23 mouse cellular contexts compared by ENCODE assay signal in the genomic region with DNA sequence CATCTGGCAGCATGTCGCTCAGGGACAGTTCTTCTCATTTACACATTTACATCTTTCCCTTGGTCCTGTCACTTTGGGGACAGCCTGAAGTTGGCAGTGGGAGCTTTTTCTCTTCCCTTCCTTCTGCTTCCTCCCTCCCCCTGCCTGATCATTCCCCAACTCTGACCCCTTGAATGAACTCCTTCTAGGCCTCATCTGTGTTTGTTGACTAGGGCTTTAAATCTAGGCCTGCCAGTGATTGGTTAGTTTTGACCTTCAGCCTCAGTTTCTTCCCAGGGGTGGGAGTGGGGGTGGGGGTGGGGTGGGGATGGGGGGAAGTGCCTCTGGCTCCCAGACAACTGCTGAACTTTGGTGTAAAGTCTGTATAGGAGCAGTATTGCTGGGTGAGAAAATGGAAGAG.
DNase-seq lines count a peak whose midpoint lies in the region; ATAC-seq and TF ChIP-seq lines count a peak whose summit lies in the region.
"Had no signal": no experiment of that assay in that cellular context is flagged by ENCODE, and none has a peak within 500 bp of the region (broad histone marks: within the 10 kb centered on the region; RNA-seq: fewer than 3 reads in every experiment).

No protein-coding gene starts in this region.

- intact Hi-C loops in heart, postnatal 36 days (cut with DNase I) = no loop called here

- TF ChIP-seq CTCF in midbrain, postnatal 0 days (IDR thresholded peaks at IDR 0.05) = no peak

- H3K36me3 ChIP-seq in heart, embryonic 10.5 days = peaks cover 31% of the 10 kb centered on the region
- H3K36me3 ChIP-seq in heart, embryonic 15.5 days = peaks cover 9% of the 10 kb centered on the region
- no peaks in the 10 kb centered on the region; the same call in 1 of the 2 replicates for H3K36me3 ChIP-seq in midbrain, embryonic 11.5 days (ENCODE audit: control insufficient read depth, insufficient read depth, low read length)
- H3K36me3 ChIP-seq in midbrain, postnatal 0 days (ENCODE audit: insufficient read depth, low read length) = peaks cover 5% of the 10 kb centered on the region

- peaks cover 47% of the 10 kb centered on the region for H3K4me1 ChIP-seq in heart, embryonic 10.5 days
- peaks cover 34% of the 10 kb centered on the region for H3K4me1 ChIP-seq in heart, embryonic 15.5 days (replicated peaks)
- H3K4me1 ChIP-seq in midbrain, embryonic 11.5 days (ENCODE audit: control insufficient read depth, insufficient read depth, low read length) = no peaks in the 10 kb centered on the region; the same call in 1 of the 2 replicates
- no peaks in the 10 kb centered on the region for H3K4me1 ChIP-seq in midbrain, postnatal 0 days (ENCODE audit: insufficient read depth, low read length)

- no peak overlapping the region for H3K9ac ChIP-seq in heart, embryonic 15.5 days
- no peak overlapping the region for H3K9ac ChIP-seq in midbrain, embryonic 11.5 days (ENCODE audit: low read length)
- H3K9ac ChIP-seq in midbrain, postnatal 0 days (replicated peaks; ENCODE audit: low read length, poor library complexity, severe bottlenecking) = no peak overlapping the region
- H3K9ac ChIP-seq: forebrain, embryonic 13.5 days; forebrain, postnatal 0 days; hindbrain, embryonic 14.5 days had no signal

- no peak overlapping the region for H3K4me2 ChIP-seq in heart, embryonic 15.5 days
- no peak overlapping the region for H3K4me2 ChIP-seq in midbrain, embryonic 11.5 days
- H3K4me2 ChIP-seq in midbrain, postnatal 0 days (ENCODE audit: low read depth, low read length, poor library complexity, severe bottlenecking) = no peak overlapping the region
- H3K4me2 ChIP-seq: forebrain, embryonic 13.5 days; hindbrain, embryonic 14.5 days had no signal

- no peaks in the 10 kb centered on the region for H3K27me3 ChIP-seq in heart, embryonic 10.5 days (ENCODE audit: insufficient read depth, poor library complexity, severe bottlenecking)
- H3K27me3 ChIP-seq in heart, embryonic 15.5 days = no peaks in the 10 kb centered on the region
- H3K27me3 ChIP-seq in midbrain, embryonic 11.5 days (ENCODE audit: control insufficient read depth, insufficient read depth, low read length) = no peaks in the 10 kb centered on the region
- H3K27me3 ChIP-seq in midbrain, postnatal 0 days (ENCODE audit: insufficient read depth, low read length) = no peaks in the 10 kb centered on the region
- H3K27me3 ChIP-seq: CH12.LX; forebrain, embryonic 13.5 days; Patski had no signal

- 55% methylated on average over 1 of the region's 1 CpGs for WGBS in heart, embryonic 10.5 days
- 58% methylated on average over 1 of the region's 1 CpGs for WGBS in heart, embryonic 15.5 days
- WGBS in midbrain, embryonic 11.5 days = 60% methylated on average over 1 of the region's 1 CpGs
- 57% methylated on average over 1 of the region's 1 CpGs for WGBS in midbrain, postnatal 0 days

- H3K4me3 ChIP-seq in heart, embryonic 10.5 days = no peak overlapping the region
- no peak overlapping the region for H3K4me3 ChIP-seq in heart, embryonic 15.5 days
- no peak overlapping the region for H3K4me3 ChIP-seq in midbrain, embryonic 11.5 days (ENCODE audit: low read depth, low read length)
- H3K4me3 ChIP-seq in midbrain, postnatal 0 days (ENCODE audit: low read depth, low read length) = no peak overlapping the region
- H3K4me3 ChIP-seq: forebrain, embryonic 13.5 days; gastrocnemius, adult 2 months; hindbrain, embryonic 10.5 days had no signal

- H3K9me3 ChIP-seq in heart, embryonic 10.5 days = no peaks in the 10 kb centered on the region
- no peaks in the 10 kb centered on the region for H3K9me3 ChIP-seq in heart, embryonic 15.5 days (replicated peaks)
- H3K9me3 ChIP-seq in midbrain, embryonic 11.5 days (ENCODE audit: control insufficient read depth, low read length) = no peaks in the 10 kb centered on the region
- no peaks in the 10 kb centered on the region for H3K9me3 ChIP-seq in midbrain, postnatal 0 days (ENCODE audit: low read length)
- H3K9me3 ChIP-seq: forebrain, embryonic 13.5 days; hindbrain, embryonic 10.5 days had no signal

- no peak for ATAC-seq in heart, embryonic 15.5 days (replicated peaks; ENCODE audit: insufficient number of reproducible peaks, insufficient read depth, low FRiP score, low read depth)
- ATAC-seq in midbrain, embryonic 11.5 days (ENCODE audit: low FRiP score) = 0 out of 2 replicates have a peak, but pooled peaks have one; percentile 9
- ATAC-seq in midbrain, postnatal 0 days (ENCODE audit: low FRiP score) = no peak
- ATAC-seq: activated CD4-positive, CD25-positive, alpha-beta regulatory T cell, adult 4 months; forebrain, embryonic 13.5 days; forebrain, postnatal 0 days; Patski had no signal

- peak overlapping the region; percentile 67 for H3K27ac ChIP-seq in heart, embryonic 10.5 days
- peak overlapping the region; percentile 53 for H3K27ac ChIP-seq in heart, embryonic 15.5 days
- no peak overlapping the region for H3K27ac ChIP-seq in midbrain, embryonic 11.5 days (ENCODE audit: low read depth, low read length)
- H3K27ac ChIP-seq in midbrain, postnatal 0 days (ENCODE audit: low read depth, low read length) = no peak overlapping the region
- H3K27ac ChIP-seq: gastrocnemius, adult 2 months; hindbrain, embryonic 10.5 days; hindbrain, embryonic 14.5 days had no signal

- no peak for DNase-seq in heart, embryonic 10.5 days (ENCODE audit: low spot score)
- DNase-seq in heart, postnatal 36 days = no peak
- DNase-seq in heart, adult 18-20 months = no peak
- DNase-seq in midbrain, embryonic 11.5 days (ENCODE audit: low spot score, missing footprints) = no peak
- no peak for DNase-seq in midbrain, postnatal 0 days (ENCODE audit: low spot score)
- peak; percentile 67 for DNase-seq in yolk sac, embryonic 10.5 days (ENCODE audit: low spot score)
- no peak for DNase-seq in natural killer cell, adult 2 months (ENCODE audit: low spot score in 2 of 2)
- DNase-seq: adrenal gland, postnatal 14 days; cerebellum, adult 18-20 months; cerebellum, adult 9-11 months; cerebellum, postnatal 36 days; forebrain, postnatal 0 days; gastrocnemius, adult 2 months; gastrocnemius, postnatal 25 days; heart, postnatal 10 days; kidney, adult 18-20 months had no signal

Comparison
In these comparisons a context has a peak if more than half of its experiments do, and no peak if none do; other contexts are left out.
1. H3K27ac ChIP-seq: peak in heart, embryonic 10.5 days (single experiment) and heart, embryonic 15.5 days (single experiment); none in midbrain, embryonic 11.5 days (single experiment) and midbrain, postnatal 0 days (single experiment).